Mouse (Mus musculus) heart, embryonic 12.5 days (tissue): ENCODE data around the gene Rasd2. TPM values are rescaled to one million over a fixed set of nuclear protein-coding genes. Genes with fewer than 3 reads are reported as not detected.
A peak's percentile ranks its signal among the peaks of the same experiment; 100 is the strongest.

Experiments used
- ATAC-seq: fragments of 200-750 bp; cut with Nextera tagmentation; 2 replicates; pipeline ENCODE4 v1.8.0; 2017; ENCODE audit warnings: moderate TSS enrichment, moderate library complexity; ENCODE audit not compliant: insufficient number of reproducible peaks, low FRiP score
- H3K27ac ChIP-seq: fragments of 300-500 bp; sonication (generic); 2 replicates; pipeline ENCODE4 v1.5.1; 2016; ENCODE audit warnings: mild to moderate bottlenecking, moderate library complexity; ENCODE audit not compliant: poor library complexity, severe bottlenecking
- H3K27me3 ChIP-seq: fragments of 300-500 bp; sonication (generic); replicated peaks from 2 replicates; pipeline ENCODE4 v1.6.1; 2016; ENCODE audit warnings: mild to moderate bottlenecking, moderate library complexity
- H3K36me3 ChIP-seq: fragments of 300-500 bp; sonication (generic); 2 replicates; pipeline ENCODE4 v1.6.1; 2016; ENCODE audit warnings: mild to moderate bottlenecking, moderate library complexity
- H3K4me1 ChIP-seq: fragments of 300-500 bp; sonication (generic); replicated peaks from 2 replicates; pipeline ENCODE4 v1.6.1; 2016; ENCODE audit warnings: mild to moderate bottlenecking
- H3K4me2 ChIP-seq: fragments of 300-500 bp; sonication (generic); 2 replicates; pipeline ENCODE4 v1.6.1; 2016; ENCODE audit warnings: mild to moderate bottlenecking, moderate library complexity
- H3K4me3 ChIP-seq: fragments of 300-500 bp; sonication (generic); 2 replicates; pipeline ENCODE4 v1.5.1; 2016; ENCODE audit warnings: mild to moderate bottlenecking
- H3K9ac ChIP-seq: fragments of 300-500 bp; sonication (generic); 2 replicates; pipeline ENCODE4 v1.6.1; 2016; ENCODE audit warnings: mild to moderate bottlenecking, moderate library complexity
- H3K9me3 ChIP-seq: fragments of 300-500 bp; sonication (generic); replicated peaks from 2 replicates; pipeline ENCODE4 v1.6.1; 2016; ENCODE audit warnings: mild to moderate bottlenecking, moderate library complexity
- WGBS: fragments of 180-500 bp; shearing (Covaris S2); methylation state at CpG from one replicate; pipeline ENCODE4 v1.1.7; 2016; 5-methylcytosine and 5-hydroxymethylcytosine counted together
- polyA plus RNA-seq: library from polyadenylated mRNA; unstranded; fragments of >200 nt; fragmentation: Nextera tagmentation; extraction: Ambion mirVana; gene quantifications from 2 replicates; pipeline ENCODE4 v1.2.1, GENCODE M21; 2016

Gene Rasd2
- 0.13 TPM in 2 replicates for polyA plus RNA-seq

DNA sequence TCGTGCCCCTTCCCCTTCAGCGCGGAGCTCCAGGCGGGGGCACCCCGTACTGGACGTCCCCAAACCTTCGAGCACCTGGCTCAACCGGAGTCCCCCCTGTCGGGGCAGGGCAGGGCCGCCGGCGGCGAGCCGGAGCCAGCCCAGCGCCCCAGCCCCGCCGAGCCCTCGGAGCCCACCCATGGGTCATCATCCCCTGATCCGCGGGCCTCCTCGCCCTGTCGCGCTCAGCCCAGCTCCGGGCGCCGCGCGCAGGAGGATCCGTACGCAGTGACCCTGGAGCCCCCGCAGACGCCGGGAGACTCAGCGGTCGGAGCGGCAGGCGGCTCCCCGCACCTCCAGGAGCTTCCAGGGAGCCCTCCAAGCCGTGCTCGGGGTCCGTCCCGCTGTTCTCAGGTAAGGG lies at the start of gene Rasd2:
Gene Rasd2, plus strand, starts transcription at position 259 of the 400 bp plus-strand sequence.
- peaks cover 78% of the 10 kb centered on the region for H3K27me3 ChIP-seq
- ATAC-seq: no peak
- under 1% methylated on average over 42 of the region's 42 CpGs for WGBS

DNA sequence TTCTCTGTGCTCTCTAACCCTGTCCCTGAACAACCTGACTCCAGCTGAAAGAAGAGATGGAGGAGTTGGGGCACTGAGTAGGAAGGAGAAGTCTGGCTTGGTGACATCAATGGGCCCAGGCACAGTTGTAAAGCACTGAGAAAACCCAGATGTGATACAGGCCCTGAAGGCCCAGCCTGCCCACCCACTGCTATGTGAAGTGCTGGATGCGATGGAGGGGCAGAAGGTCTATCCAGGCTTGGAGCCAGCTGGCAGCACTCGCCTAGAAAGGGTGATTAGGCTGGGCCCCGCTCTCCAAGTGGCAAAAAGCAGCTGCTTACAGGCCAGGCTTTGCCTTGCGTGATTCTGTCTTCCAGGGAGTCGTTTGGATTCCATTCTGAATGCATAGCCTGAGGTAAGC lies 44.4 kb upstream of the Rasd2 start:
- no peaks in the 10 kb centered on the region for H3K27me3 ChIP-seq
- no peak overlapping the region for H3K27ac ChIP-seq
- WGBS: 61% methylated on average over 5 of the region's 5 CpGs
- H3K36me3 ChIP-seq: no peaks in the 10 kb centered on the region
- ATAC-seq: no peak
- no peak overlapping the region for H3K4me3 ChIP-seq
- H3K9me3 ChIP-seq: no peaks in the 10 kb centered on the region
- no peaks in the 10 kb centered on the region for H3K4me1 ChIP-seq
- no peak overlapping the region for H3K4me2 ChIP-seq
- H3K9ac ChIP-seq: no peak overlapping the region

More for the DNA sequence above, at the start of gene Rasd2:
- Histone ChIP-seq H3K4me2 (peak within 1 kb of the TSS; percentile 97), H3K9ac (peak within 1 kb of the TSS; percentile 63), H3K4me1 (peaks cover 10% of the 10 kb centered on the region), H3K9me3 (no peaks in the 10 kb centered on the region), H3K4me3 (peak within 1 kb of the TSS; percentile 54), H3K36me3 (no peaks in the 10 kb centered on the region), H3K27ac (no peak within 1 kb of the TSS)

DNA sequence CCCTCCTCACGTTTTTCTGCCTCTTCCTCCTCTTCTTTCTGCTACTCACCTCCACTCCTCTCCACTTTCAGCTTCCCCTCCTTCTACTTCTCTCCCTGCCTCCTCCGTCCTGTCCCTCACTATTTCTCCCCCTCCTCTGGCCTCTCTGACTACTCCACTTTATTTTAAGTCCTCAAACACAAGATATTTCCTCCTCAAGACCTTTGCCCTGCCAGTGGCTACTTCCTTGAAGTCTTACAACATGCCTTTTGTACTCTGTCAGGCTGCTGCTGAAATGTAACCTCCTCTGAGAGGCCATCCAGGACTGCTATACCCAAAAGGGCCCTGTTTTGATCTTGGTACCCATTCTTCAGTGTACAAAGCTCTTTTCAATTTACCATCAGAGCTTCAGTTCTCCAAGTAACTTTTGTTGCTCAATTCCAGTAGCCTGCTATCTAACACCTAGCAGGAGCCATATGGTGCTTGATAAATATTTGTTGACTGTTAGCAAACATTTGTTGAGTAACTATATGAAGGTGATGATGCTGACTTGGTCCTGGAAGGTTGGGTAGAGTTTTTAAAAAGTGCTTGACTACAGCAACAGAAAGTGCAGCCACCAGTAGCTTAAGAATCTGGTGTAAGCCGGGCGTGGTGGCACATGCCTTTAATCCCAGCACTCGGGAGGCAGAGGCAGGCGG lies 41.6 kb upstream of the Rasd2 start:
- H3K4me3 ChIP-seq: no peak overlapping the region
- H3K4me2 ChIP-seq: no peak overlapping the region
- H3K27ac ChIP-seq: no peak overlapping the region
- H3K4me1 ChIP-seq: no peaks in the 10 kb centered on the region
- H3K27me3 ChIP-seq: no peaks in the 10 kb centered on the region
- no peak for ATAC-seq
- no peaks in the 10 kb centered on the region for H3K36me3 ChIP-seq
- no peak overlapping the region for H3K9ac ChIP-seq
- H3K9me3 ChIP-seq: no peaks in the 10 kb centered on the region
- 70% methylated on average over 6 of the region's 6 CpGs for WGBS

DNA sequence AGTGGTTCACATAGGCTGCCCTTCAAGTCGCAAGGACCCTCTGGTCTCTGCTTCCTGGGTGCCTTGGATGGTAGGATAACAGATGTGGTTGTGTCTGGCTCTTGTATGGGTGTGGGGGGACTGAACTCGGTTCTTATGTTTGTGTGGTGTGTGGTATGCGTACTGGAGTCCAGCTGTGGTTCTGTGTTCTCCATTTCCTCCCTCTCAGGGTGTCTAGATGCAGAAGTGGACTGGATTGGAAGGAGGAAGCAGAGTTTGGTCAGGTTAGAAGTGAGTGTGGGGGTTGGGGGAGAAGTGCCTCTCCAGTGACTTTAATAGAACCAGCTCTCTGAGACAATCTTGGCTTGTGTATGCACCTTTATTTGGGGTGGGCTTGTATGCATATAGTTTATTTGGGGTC lies 20.7 kb upstream of the Rasd2 start:
- H3K4me3 ChIP-seq: no peak overlapping the region
- ATAC-seq: no peak
- 64% methylated on average over 3 of the region's 3 CpGs for WGBS
- H3K9me3 ChIP-seq: no peaks in the 10 kb centered on the region
- no peak overlapping the region for H3K9ac ChIP-seq
- no peaks in the 10 kb centered on the region for H3K27me3 ChIP-seq
- no peak overlapping the region for H3K4me2 ChIP-seq
- no peak overlapping the region for H3K27ac ChIP-seq
- no peaks in the 10 kb centered on the region for H3K4me1 ChIP-seq
- H3K36me3 ChIP-seq: no peaks in the 10 kb centered on the region

DNA sequence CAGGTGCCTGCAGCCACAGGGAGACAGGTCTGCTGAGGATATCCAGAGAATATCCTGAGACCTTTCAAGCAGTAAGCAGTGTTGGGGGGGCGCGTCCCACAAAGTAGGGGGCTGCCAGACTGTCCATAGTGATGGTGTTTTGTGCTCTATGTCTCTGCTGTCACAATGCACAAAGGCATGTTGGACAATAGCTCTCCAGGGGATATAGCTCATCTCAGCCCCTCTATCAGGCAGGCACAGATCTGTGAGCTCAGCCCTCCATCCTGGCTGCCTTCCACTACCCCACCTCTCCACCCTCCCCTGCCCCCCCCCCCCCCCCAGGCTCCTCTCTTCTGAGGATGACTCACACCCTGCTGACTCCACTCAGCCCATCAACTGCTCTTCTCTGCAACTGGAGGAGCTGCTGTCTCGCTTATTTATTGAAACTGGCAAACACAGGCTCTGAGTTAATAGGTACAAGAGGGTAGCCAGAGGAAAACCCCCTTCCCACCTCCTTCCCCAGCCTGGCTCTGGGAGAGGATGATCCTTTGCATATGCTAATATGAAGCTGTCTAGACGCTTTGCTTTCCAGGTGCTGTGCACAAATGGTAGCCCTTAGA lies 19.2 kb upstream of the Rasd2 start:
- WGBS: 54% methylated on average over 4 of the region's 4 CpGs
- H3K4me2 ChIP-seq: no peak overlapping the region
- no peaks in the 10 kb centered on the region for H3K9me3 ChIP-seq
- ATAC-seq: peak; percentile 29; the same call in 1 of the 2 replicates
- H3K4me1 ChIP-seq: no peaks in the 10 kb centered on the region
- H3K4me3 ChIP-seq: no peak overlapping the region
- no peaks in the 10 kb centered on the region for H3K36me3 ChIP-seq
- H3K27me3 ChIP-seq: no peaks in the 10 kb centered on the region
- H3K9ac ChIP-seq: no peak overlapping the region
- H3K27ac ChIP-seq: no peak overlapping the region

DNA sequence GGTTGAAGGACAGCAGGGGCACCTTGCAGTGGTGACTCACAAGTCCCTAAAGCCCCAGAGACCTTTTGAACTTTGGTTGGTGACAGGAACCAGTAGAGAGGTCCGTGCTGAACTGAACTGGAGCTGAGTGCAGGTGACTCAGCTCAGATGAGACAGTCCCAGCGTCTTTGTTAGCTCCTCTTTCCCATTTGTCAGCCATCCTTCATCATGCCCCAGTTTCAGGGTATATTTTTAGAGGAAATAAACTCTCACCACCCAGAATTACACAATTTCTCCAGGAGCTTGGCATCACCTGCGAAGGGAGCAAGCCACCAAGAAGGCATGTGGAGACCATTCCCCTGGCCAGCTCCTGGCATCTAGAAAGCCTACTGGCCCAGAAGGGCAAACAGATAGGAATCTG lies 16.6 kb upstream of the Rasd2 start:
- ATAC-seq: no peak
- Histone ChIP-seq H3K4me2 (no peak overlapping the region), H3K27me3 (no peaks in the 10 kb centered on the region), H3K27ac (no peak overlapping the region), H3K36me3 (no peaks in the 10 kb centered on the region), H3K4me1 (peaks cover 5% of the 10 kb centered on the region; the same call in 1 of the 2 replicates), H3K4me3 (no peak overlapping the region), H3K9ac (no peak overlapping the region), H3K9me3 (no peaks in the 10 kb centered on the region)
- WGBS: 65% methylated on average over 3 of the region's 3 CpGs

DNA sequence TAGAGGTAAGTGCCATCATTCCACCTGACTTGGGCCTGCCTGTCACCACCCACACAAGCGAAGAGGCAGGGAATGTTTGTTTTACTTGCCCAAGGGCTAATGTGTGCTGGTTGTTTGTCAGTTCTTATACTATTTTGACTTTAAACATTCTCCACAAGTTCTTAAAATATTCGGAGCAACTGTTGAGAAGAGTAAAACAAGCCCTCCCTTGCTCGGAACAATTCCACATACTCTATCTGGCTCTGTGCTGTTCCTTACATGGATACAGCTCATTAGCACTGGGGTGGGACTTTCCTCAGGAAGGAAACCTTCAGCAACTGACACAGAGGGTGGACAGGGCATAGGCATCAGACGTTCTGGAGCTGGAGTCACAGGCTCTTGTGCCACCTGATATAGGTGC lies 15.9 kb upstream of the Rasd2 start:
- peak; percentile 47; the same call in 1 of the 2 replicates for ATAC-seq
- WGBS: 45% methylated on average over 4 of the region's 4 CpGs
- Histone ChIP-seq H3K4me1 (peaks cover 5% of the 10 kb centered on the region; the same call in 1 of the 2 replicates), H3K4me2 (no peak overlapping the region), H3K27me3 (no peaks in the 10 kb centered on the region; the same call in 1 of the 2 replicates), H3K36me3 (no peaks in the 10 kb centered on the region), H3K4me3 (no peak overlapping the region), H3K9me3 (no peaks in the 10 kb centered on the region), H3K27ac (no peak overlapping the region), H3K9ac (no peak overlapping the region)

DNA sequence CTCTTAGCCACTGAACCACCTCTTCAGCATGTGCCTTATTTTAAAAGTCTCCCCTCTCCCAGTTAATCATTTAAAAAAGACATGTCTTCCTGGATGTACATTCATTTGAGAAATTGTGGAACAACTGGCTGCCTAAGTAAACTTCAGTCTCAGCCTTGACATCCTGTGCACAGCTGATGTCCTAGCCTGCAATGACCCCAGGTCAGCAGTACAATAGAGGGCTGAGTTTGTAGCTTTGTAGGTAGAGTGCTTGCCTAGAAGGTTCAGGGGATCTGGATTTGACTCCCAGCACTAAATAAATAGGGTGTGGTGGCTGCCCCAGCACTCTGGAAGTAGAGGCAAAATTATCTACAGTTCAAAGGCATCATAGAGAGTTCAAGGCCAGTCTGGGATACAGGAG lies 15.4 kb upstream of the Rasd2 start:
- no peaks in the 10 kb centered on the region for H3K9me3 ChIP-seq
- H3K27ac ChIP-seq: no peak overlapping the region
- H3K4me3 ChIP-seq: no peak overlapping the region
- no peak overlapping the region for H3K9ac ChIP-seq
- no peaks in the 10 kb centered on the region for H3K36me3 ChIP-seq
- ATAC-seq: no peak
- peaks cover 5% of the 10 kb centered on the region; the same call in 1 of the 2 replicates for H3K4me1 ChIP-seq
- H3K27me3 ChIP-seq: no peaks in the 10 kb centered on the region; the same call in 1 of the 2 replicates
- no peak overlapping the region for H3K4me2 ChIP-seq

DNA sequence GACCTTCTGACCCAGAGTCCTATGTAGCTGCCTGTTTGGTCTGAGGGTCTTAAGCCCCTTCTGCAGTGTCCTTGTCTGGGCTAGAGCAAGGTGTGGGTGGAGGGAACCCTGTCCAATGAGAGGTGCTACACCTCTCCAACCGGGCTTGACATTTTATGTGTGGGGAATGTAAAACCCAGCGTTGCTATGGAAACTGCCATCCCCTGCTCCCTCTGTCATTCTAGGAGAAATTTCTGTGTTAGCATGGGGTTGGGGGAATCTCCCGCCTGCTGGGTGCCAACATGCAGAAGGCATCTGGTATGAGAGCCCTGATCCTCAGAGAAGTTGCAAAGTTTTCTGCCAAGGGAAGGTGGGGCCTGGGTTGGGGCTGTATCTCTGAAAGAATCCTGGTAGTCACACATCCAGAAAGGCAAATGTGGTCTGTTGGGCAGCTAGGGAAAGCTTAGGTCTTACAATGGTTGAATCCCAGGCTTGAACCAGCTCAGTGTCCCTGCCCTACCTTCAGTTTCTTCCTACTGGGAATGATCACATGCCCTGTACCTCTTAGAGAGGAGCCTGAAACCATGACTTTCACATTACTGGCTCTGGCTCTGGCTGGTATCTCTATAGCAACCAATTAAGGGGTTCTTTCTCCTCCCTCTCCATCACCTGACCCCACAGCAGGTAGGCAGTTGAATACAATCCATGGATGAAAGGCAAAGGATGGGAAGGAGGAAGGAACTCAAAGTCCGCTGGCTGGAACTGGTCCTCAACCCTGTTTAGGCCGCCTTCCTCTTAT lies 14.6 kb upstream of the Rasd2 start:
- H3K4me1 ChIP-seq: peaks cover 5% of the 10 kb centered on the region; the same call in 1 of the 2 replicates
- H3K4me2 ChIP-seq: no peak overlapping the region
- no peaks in the 10 kb centered on the region for H3K36me3 ChIP-seq
- no peak overlapping the region for H3K27ac ChIP-seq
- WGBS: 51% methylated on average over 5 of the region's 5 CpGs
- ATAC-seq: no peak
- no peaks in the 10 kb centered on the region; the same call in 1 of the 2 replicates for H3K27me3 ChIP-seq
- no peaks in the 10 kb centered on the region for H3K9me3 ChIP-seq
- H3K9ac ChIP-seq: no peak overlapping the region
- no peak overlapping the region for H3K4me3 ChIP-seq

DNA sequence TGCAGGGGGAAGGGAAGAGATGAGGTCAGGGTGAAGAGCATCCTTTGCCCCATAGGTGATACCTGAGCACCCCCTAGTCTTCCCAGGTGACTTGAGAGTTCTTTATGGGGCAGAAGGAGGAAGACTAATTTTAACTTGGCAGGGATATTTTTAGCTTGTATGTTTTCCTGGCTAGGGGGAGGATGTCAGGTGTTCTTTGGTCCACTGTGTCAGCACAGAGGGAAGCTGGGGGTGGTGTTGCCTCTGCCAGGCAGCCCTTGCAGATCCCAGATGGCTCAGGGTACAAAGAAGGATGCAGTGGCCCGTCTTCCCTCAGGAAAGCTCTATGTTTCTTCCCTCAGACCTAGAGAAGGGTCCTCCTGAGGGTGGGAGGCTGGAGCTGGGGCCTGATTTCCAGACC lies 13.8 kb upstream of the Rasd2 start:
- 63% methylated on average over 1 of the region's 1 CpGs for WGBS
- no peak overlapping the region for H3K4me2 ChIP-seq
- no peak overlapping the region for H3K4me3 ChIP-seq
- H3K4me1 ChIP-seq: peaks cover 5% of the 10 kb centered on the region; the same call in 1 of the 2 replicates
- no peak overlapping the region for H3K9ac ChIP-seq
- ATAC-seq: no peak
- no peaks in the 10 kb centered on the region for H3K36me3 ChIP-seq
- no peaks in the 10 kb centered on the region; the same call in 1 of the 2 replicates for H3K27me3 ChIP-seq
- no peaks in the 10 kb centered on the region for H3K9me3 ChIP-seq
- no peak overlapping the region for H3K27ac ChIP-seq

DNA sequence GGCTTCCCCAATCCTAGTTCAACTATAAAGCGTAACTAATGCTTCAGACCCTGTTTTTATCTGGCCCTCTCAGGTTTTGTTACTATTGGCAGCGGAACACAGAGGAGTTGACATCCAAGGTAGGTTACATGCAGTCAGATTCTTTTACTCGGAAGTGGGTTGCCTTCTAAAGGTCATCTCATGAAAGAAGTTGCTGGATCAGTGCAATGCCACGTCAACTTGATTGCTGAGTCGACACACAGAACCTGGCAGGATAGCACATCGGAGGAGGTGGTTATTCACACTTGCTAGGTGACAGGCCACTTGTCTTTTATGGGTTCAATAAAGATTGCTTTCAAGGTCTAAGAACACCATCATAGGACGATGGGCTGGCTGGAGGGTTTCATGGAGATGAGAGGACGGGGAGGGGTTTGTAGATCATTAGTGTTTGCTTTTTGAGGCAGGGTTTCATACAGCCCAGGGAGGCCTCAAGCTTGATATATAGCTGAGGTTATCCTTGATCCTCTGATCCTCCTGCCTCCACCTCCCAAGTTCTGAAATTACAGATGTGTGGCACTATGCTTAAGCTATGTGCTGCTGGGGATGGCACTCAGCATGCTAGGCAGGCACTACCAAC lies 11.6 kb upstream of the Rasd2 start:
- no peak for ATAC-seq
- Histone ChIP-seq H3K36me3 (no peaks in the 10 kb centered on the region), H3K27ac (no peak overlapping the region), H3K4me2 (no peak overlapping the region), H3K4me1 (peaks cover 5% of the 10 kb centered on the region; the same call in 1 of the 2 replicates), H3K9me3 (no peaks in the 10 kb centered on the region), H3K9ac (no peak overlapping the region), H3K4me3 (no peak overlapping the region), H3K27me3 (no peaks in the 10 kb centered on the region; the same call in 1 of the 2 replicates)
- WGBS: 77% methylated on average over 8 of the region's 8 CpGs
